Mouse (Mus musculus): Measurements from ENCODE around the gene Mrpl58.
"Not testable (repeated sequence)": the region's sequence is repeated elsewhere in the genome, so short reads cannot be mapped to it uniquely, and the experiment has no call there.

Mrpl58 gene

DNA sequence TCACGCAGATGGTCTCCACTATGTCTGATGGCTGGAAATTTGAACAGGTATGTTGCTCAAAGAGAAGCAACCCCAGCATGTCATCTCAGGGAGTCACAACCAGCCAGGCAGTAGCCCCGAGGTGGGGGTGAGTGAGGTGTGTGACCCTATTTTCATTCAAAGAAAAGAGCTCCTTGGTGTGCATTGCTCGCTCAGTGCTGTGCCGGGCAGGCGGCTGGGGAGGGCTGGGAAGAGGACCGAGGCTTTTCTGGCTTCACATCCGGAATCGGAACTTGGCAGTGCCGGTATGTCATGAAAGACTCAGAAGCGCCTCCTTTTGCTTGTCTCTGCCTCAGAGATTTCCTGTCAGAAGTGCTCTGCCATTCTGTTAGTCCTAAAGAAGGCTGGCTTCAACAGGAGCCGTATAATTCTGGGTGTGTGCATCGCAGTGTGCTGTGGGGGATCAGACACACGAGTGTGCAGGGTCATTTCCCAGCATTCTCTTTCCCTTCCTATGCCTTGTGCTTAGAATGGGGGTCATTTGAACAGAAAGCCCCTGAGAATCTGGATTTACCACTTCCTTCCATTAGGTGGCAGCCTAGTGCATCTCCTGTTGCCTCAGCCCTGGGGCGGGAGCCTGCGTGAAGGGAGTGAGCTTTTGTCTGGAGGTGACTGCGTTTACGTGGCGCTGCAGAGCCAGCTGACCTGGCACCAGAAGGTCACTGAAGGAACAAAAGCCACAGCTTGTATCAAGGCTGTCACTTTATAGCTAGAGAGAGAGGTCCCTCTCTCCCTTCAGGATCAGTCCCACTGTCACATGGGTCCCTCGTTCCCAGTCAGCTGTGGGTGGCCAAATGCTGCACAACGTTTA lies 24.2 kb downstream of the Mrpl58 start:
- peak; percentile 95 for DNase-seq (ENCODE audit: low spot score)

DNA sequence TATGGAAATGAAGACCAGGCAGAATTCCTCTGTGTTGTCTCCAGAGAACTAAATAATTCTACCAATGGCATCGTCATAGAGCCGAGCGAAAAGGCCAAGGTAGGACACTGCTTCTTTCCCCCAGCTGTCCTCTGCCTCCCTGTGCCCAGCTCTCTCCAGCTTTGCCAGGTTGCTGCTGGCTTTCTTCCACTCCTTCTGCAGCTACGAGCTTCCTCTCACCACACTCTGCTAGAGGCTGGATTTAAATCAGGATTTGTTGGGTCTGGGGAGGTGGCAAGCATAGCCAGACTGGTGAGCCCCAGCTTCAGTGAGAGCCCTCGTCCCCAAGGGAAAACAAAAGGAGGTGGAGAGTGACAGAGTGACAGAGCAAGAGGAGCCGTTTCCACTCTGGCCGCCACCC lies 25.8 kb downstream of the Mrpl58 start:
- no peak for DNase-seq (ENCODE audit: low spot score)

DNA sequence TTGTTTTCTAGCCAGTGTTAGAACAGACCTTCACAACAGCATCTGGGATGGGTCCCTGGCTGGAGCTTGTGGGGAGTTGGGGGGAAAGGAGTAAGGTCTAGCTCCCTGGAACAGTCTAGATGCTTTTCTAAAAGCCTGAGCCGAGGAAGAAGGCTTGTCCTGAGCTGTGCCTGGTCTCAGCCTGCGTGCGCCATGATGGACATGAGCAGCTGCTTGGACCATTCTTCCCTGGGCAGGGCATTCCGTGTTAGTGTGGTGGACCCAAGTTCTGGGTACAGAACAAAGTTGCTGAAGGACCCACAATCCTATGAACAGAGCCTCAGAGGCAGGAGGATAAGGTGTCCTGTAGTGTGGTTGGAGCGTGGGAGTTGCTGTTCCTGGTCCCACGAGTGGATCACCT lies 27.0 kb downstream of the Mrpl58 start:
- DNase-seq (ENCODE audit: low spot score), result no peak

DNA sequence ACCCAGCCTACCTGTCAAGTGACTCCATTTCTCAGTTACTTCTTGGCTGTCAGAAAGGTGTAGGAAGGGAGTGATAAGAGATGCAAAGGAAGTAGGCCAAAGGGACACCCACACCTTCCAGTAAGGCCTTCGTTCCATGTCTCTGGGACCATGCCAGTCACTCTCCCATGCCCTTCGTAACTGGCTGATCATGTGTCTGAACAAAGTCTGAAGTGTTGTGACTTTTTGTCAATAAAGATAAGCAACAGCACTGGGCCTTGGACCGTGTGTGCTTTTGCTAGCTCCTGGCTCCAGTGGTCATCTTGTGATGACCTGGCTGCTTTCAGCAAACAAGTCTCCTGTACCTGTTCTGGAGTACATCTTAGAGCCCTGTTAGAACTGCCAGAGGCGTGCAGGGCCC lies 29.3 kb downstream of the Mrpl58 start:
- no peak for DNase-seq (ENCODE audit: low spot score)

DNA sequence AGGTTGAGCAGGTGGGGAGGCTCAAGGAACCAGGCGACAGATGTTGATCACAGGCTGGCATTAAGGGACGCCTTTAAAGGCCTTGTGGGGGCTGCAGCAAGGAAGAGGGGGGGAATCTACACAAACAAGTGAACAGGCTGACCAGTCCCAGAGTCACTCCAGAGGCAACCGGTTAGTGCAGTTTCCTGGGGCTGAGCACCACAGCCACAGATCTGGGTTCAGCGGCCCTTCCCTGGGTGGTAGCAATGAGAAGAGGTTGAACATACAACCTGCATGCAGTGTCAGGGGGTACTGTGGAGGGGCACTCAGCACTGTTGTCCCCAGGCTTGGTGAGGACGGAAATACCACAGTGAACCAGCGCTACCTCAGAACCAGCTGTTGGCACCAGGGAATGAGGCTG lies 29.8 kb downstream of the Mrpl58 start:
- DNase-seq (ENCODE audit: low spot score), result no peak

DNA sequence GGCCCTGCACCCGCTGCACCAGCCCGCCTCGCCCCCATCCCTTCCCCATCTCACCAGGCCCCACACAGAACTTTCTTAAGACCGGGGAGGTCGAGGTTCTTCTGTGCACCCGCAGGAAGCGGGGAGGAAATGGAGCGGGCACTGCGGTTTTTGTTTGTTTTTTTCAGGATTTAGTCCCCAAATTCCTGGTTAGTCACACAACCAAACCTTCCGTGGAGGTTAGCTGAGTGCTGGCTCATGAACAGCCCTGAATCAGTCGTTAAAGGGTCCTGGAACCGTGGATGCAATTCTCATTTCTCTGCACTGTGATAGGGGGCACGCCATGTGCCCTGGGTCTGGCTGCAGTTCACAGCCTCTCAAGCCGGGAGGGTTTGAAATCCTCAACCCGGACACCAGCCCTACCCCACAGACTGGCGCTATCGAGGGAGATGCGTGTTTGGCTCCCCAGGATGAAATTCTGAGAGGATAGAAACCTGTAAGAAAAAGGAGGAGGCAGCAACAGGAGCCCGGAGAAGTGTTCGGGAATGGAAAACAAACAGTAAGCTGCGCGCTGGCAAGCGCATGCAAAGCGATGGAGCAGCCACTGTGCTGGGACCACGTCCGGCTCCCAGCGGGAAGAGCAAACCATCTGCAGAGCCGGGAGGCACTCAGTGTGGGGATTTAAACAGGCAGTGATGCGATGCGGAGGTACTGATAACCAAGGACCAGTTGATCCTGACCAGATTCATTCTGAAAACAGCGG lies 32.2 kb downstream of the Mrpl58 start:
- peak; percentile 75 for DNase-seq (ENCODE audit: low spot score)

DNA sequence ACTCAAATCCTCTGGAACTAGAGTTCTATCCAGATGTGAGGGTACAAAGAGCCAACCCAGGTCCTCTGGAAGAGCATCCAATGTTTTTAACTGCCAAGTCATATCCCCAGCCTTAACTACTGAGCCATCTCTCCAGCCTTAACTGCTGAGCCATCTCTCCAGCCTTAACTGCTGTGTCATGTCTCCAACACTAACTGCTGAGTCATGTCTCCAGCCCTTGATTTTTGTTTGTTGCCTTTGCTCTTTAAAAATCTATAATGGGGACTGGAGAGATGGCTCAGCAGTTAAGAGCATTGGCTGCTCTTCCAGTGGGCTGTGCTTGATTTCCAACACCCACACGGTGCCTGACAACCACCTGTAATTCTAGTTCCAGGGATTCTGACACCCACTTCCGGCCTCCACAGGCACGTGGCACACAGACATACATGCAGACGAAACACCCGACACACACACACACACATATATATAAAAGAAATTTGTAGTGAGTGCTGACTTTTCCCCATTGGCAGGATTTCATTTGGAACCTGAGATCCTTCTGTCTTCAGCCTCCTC lies 34.1 kb downstream of the Mrpl58 start:
- no peak for DNase-seq (ENCODE audit: low spot score)

DNA sequence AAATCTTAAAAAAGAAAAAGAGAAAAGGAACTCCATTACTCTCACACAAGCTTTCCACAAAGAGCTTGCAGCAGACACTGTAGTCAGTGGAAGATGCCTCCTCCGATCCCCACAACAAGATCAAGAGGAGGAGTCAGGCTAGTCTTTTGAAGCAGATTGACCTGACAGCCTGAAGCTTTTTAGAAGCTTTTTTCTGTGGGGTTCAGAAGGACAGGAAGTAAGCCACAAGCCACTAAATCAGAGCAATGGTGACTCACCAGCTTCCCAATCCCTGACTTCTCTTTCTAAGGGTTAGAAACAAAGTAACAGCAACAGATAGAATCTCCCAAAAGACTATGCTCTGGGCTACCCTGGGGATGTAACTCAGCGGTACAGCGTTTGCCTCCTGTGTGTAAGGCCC lies 35.8 kb downstream of the Mrpl58 start:
- DNase-seq (ENCODE audit: low spot score), result no peak

DNA sequence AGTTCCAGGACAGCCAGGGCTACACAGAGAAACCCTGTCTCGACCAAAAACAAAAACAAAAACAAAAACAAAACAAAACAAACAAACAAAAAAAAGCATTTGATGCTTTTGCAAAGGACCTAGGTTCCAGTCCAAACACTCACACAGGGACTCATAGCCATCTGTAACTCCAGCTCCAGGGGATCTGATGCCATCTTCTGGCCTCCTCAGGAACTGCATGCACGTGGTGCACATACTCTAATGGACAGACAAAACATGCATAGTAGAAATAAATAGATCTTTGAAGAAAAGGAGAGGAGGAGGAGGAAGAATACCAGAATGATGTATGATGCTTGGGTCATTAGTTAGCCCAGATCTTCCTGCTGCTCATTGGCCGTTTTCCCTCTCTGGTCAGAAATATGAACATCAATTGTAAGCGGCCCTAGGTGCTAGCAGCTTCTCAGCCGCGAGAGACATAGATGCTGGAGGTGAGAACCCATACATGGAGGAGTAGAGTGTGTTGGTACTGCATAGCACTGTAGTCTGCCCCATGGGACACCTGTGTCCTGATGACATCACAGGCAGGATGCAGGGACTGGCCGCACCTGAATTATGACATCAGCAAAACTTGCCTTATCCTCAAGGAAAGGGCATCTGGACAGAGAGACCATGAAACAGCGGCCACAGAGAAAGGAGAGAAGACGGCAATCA lies 36.5 kb downstream of the Mrpl58 start, which contains the start of gene Trim80:
Gene Trim80 (plus strand): TSS at position 640 of the 690 bp plus-strand sequence.
- DNase-seq (ENCODE audit: low spot score), result no peak

DNA sequence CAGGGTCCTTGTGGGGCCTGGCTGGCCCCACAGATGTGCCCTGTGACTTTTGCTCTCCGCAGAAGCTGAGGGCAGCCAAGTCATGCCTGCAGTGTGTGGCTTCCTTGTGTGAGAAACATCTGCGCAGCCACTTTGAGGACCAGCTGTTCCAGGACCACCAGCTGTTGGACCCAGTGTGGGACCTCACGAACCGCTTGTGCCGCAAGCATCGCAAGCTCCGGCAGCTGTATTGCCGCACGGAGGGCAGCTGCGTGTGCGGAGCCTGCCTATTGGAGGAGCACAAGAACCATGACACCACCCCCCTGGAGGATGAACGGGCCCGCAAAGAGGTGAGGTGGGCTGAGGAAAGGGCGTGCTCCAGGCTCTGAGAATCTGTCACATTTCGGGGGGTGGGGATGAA lies 37.9 kb downstream of the Mrpl58 start:
- peak; percentile 17 for DNase-seq (ENCODE audit: low spot score)

DNA sequence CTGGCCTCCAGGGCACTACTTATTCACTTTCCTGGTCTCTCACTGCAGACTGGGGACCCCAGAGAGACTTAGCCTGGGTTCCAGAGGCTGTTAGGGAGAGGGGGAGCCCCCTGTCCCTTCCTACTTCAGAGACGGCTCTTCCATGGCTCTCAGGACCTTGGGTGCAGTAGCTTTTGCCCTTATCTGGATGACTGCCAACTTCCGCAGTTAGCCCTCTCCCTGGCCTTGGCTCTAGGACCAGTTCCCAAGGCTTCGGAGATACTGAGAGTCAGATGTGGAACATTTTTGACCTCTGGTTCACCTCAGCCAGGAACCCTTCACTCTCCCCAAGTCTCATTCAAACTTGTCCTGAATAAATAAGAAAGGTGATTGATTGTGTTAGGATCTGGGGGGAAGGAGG lies 43.4 kb downstream of the Mrpl58 start:
- DNase-seq (ENCODE audit: low spot score), result no peak

DNA sequence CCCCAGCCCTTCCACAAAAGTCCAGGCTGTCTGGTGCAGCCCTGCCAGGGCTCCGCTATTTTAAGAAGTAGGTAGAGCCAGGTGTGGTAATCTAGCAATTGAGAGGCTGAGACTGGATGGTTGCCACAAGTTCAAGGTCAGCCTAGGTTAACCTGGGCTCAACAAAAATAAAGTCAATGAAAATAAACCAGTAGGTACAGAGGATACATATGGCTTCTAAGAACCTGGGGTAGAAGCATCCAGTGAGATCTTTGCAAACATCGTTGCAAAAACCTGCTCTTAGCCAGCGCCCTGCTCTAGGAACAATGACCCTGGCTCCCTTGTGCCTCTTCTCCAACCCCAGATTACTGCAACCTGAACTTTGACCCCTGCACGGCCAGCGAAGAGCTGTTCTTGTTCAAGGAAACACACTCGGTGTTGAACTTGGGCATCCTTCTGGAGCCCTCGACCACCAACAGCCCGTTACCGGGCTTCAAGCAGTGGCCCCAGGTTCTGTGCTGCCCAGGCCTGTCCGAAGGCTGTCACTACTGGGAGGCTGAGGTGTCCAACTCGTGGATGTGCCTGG lies 43.9 kb downstream of the Mrpl58 start:
- no peak for DNase-seq (ENCODE audit: low spot score)

DNA sequence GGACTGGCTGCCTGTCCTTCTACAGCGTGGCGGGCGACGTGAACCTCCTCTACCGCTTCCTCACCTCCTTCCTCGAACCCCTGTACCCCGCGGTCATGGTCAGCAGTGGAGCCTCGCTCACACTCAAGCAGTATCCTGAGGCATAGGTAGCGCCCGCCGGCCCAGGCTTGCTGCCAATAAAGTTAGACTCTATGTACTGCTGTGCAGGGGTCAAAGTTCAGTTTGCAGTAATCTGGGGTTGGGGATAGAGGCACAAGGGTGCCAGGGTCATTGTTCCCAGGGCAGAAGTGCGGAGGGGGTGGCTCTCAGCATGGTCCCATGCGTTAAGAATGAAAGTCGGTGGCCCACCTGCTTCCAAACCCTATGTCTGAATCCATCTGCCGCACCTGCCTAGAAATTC lies 44.5 kb downstream of the Mrpl58 start:
- no peak for DNase-seq (ENCODE audit: low spot score)

DNA sequence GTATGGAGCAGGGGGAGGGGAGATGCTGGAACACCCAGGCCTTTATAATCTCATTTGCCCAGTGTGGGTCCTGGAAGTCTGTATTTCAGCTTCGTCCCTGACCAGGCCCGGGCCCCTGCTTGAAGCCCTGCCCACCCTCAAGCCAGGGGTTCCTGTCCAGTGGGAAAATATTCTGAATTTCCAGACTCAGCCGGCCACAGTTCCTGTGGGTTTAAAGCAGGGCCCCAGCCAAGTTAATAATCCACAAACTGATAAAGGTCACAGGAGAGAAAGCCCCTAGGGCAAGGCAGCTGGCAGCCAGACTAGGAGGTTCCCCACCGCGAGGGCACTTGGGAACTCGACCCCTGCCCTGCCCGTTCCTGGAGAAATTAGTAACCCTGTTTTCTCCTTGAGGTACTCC lies 45.4 kb downstream of the Mrpl58 start:
- no peak for DNase-seq (ENCODE audit: low spot score)

DNA sequence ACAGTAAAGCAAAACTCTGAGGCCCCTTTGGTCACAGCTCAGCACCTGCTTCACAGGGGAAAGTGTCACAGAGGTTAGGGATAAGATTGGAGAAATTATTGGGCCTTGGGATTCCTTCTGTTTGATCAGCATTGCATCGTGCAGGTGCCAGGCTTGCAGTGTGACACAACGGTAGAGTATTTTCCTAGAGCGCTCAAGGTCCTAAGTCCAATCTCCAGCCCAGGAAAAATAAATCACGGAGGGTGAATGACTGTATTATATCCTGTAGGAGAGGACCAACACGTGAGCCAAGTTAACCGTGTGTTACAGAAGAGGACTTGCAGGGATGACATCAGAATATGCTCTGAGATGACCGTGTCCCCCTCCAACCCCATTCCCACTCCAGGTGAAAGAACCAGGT lies 46.6 kb downstream of the Mrpl58 start:
- no peak for DNase-seq (ENCODE audit: low spot score)

DNA sequence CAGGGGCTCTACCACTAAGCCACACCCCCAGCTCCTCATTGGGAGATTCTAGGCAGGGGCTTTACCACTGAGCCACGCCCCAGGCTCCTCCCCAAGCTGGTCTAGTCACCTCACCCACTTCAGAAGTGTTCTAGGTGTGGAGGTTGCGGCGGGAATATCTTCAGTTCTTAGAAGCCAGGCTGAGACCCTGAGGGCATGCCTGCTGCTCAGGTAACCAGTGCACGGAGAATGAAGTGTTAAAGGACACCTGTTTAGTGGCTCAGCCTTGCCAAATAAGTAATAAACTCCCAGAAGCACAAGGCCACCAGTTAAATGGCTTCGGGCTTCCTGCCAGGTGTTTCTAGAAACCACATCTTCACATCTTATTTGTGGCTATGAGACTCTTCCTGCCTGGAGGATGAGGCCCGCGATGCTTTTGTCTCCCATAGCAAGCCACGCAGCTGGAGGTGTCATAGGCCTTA lies 48.3 kb downstream of the Mrpl58 start:
- DNase-seq (ENCODE audit: low spot score), result no peak

DNA sequence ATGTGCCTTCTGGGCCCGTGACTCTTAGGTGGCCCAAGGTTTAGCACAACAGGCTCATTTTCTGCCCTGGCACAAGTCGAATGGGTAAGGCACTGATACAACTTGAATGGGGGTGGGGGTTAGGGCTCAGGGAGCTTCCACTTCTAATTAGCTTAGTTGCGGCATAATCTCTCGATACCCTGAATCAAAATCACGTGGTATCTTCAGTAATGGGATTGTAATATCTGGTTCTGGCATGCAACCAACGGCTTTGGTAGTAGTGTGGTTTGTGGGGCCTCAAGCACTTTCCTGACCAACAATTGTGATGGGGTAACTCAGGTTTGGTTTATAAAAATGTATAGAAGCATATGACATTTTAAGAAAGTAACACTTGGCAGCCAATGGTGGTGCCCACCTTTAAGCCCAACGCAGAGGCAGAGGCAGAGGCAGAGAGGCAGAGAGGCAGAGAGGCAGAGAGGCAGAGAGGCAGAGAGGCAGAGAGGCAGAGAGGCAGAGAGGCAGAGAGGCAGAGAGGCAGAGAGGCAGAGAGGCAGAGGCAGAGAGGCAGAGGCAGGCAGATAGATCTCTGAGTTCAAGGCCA lies 48.8 kb downstream of the Mrpl58 start:
- DNase-seq (ENCODE audit: low spot score), result no peak

DNA sequence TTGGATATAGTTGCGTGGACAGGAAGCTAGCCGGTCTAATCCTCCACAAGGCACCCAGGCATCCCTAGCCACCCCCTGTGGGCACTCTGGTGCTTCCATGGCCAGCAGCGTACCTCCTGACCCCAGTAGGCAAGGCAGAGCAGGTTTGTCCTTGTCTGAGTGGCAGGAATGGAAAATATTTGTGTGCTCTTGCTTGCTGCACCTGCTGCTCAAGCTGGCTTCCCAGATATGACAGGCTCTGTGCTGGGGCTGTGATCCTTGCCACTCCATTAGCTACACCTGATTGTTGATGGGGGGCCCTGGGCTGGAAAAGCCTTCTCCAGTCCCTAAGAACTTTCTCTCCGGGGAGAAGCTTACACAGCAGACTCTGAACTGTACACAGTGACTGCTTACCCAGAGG lies 49.8 kb downstream of the Mrpl58 start:
- DNase-seq (ENCODE audit: low spot score), result no peak

DNA sequence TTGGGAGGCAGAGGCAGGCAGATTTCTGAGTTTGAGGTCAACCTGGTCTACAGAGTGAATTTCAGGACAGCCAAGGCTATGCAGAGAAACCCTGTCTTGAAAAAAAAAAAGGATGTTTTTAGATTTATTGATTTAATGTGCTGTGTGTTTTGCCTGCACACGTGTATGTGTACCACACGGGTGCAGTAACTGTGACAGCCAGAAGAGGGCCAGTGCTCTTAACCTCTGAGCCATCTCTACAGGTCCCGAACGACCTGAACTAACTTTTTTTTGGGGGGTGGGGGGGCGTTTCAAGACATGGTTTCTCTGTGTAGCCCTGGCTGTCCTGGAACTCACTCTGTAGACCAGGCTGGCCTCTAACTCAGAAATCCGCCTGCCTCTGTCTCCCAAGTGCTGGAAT lies 51.3 kb downstream of the Mrpl58 start:
- DNase-seq (ENCODE audit: low spot score), result not testable (repeated sequence)

DNA sequence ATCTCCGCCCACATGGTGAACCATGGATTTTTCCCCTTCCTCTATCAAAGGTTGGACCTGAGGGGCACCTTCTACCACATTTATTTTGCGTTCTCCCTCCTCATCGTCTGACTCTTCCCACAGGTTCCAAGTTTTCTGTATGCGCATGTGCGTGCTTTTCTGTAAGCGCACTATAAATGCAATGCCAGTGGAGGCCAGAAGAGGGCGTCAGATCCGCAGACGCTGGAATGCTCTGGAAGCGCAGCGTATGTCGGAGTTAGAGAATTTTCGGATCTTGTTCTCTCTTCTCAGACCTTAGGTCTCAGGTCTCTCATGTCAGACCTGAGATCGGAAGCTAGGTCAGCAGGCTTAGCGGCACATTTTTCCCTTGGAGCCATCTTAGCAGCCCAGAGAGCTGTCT lies 52.1 kb downstream of the Mrpl58 start:
- no peak for DNase-seq (ENCODE audit: low spot score)

DNA sequence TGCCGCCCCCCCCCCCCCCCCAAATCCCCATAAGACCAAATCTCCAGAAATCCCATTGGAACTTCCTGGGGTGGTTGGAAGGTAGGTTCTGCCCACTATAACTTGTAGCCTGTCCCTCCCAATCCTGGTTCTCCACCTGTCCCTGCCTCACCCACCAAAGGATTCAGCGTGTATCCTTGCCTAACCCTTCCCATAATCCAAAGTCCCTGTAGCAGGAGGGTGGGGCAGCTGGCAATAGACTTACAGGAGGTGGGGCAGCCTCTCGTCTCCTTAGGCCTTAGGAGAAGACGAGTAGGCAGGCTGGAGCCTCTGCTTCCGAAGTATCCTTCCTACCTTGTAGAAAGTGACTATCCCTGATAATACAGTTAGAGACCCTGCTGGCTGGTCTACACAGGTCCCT lies 52.6 kb downstream of the Mrpl58 start:
- DNase-seq (ENCODE audit: low spot score), result no peak

DNA sequence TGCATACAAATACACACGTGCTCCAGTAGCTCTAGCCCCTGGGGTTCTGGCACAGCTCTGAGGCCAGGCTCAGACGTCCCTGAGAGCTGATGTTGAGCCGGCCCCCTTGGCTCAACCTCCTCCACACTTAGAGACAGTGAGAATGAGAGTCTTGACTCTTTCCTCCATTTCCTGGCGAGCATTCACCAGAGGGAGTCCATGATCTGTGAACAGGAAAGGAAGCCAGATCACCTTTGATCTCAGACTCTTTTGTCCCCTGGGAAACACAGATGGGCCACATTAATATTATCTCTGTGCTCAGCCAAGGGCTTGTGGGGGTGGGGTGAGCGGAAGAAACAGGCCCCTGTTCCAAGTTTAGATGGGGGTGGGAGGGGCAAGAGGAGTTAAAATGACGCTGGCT lies 53.9 kb downstream of the Mrpl58 start:
- peak; percentile 39 for DNase-seq (ENCODE audit: low spot score)

All from embryo, embryonic 10.5 days (tissue).